Mouse (Mus musculus): ENCODE data around the gene Olfr465-ps1.

Olfr465-ps1 gene

GRCm38 (mm10) chr13:65137789-65138188 is at the start of gene Olfr465-ps1:
Gene Olfr465-ps1, plus strand, starts transcription at chr13:65138089.
- DNase-seq (ENCODE audit: low spot score) = no peak

- DNase-seq (ENCODE audit: low spot score) = no peak
These were observed 42.0 kb upstream of the Olfr465-ps1 start for GRCm38 (mm10) chr13:65095923-65096322.

- no peak for DNase-seq (ENCODE audit: low spot score)
These were observed 40.9 kb upstream of the Olfr465-ps1 start for GRCm38 (mm10) chr13:65097018-65097417.

DNA sequence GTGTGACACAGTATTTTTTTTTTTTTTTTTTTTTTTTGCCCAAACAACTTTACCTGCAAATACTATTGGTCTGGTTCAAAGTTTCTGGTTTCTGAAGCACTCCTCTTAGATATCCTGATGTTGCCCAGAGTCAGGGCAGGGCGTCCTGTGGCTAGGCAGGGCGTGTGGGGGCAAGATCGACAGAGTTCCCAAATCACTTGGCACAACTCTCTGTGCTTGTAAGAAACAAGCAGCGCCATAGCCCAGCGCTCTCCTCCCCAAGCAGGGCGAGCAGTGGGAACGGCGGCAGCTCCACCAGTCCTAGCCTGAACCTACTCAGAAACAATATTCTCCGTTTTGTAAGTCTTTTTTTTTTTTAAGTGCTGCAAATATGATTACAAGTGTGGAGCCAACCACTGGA is 37.2 kb upstream of the Olfr465-ps1 start:
- DNase-seq (ENCODE audit: low spot score) = no peak

DNA sequence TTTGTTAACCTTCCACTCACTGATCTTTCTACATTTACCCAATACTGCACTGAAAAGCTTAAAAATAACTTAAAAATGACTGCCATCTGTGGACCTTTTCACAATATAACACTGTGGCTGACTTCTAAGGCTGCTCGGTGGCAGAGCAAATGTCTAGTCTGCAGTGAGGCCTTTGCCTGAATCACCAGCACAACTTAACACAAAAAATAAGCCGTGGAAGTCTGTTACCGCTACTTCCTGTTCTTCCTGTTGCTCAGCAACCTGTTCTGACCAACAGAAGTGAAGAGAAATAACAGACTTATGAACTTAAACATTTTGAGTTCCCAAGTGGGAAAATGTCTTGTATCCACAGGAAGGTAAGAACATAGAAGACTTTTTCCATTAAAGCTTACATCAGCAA is 36.7 kb upstream of the Olfr465-ps1 start:
- DNase-seq (ENCODE audit: low spot score) = no peak

- DNase-seq (ENCODE audit: low spot score) = no peak
These were observed 25.9 kb upstream of the Olfr465-ps1 start for GRCm38 (mm10) chr13:65111961-65112360.

DNA sequence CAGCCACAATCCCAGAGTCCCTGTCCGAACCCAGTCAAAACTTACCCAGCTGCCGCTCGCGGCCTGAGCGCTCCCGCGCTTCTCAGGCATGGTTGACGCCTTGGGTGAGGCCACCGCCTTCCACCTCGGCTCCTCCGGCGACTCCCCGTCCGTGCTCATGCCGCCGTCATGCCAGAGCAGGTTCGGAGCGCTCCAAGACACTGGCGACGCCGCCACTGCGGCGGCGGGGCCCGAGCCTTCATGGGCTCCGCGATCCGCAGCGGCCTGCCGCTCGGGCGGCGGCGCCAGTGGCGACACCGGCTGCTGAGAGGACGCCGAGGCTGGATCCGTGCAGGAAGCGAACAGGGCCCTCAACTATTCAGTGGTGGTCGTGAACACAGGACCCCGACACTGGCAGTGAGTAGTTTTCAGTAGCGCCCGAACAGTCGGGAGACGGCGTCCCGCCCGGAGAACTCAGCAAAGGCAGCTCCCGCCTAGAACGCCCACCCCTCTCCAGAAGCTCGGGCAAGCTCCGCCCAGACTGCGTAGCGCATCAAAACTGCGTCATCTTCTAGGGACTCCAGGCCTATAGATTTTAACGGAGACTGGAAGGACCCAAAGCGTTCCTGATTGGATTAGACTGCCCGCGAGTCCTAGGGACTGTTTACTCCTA is 25.3 kb upstream of the Olfr465-ps1 start, which contains the start of gene Mfsd14b:
TSS of gene Mfsd14b (minus strand) at position 517 of the 652 bp plus-strand sequence.
- peak; percentile 81 for DNase-seq (ENCODE audit: low spot score)

- no peak for DNase-seq (ENCODE audit: low spot score)
These were observed 24.6 kb upstream of the Olfr465-ps1 start for GRCm38 (mm10) chr13:65113239-65113638.

DNA sequence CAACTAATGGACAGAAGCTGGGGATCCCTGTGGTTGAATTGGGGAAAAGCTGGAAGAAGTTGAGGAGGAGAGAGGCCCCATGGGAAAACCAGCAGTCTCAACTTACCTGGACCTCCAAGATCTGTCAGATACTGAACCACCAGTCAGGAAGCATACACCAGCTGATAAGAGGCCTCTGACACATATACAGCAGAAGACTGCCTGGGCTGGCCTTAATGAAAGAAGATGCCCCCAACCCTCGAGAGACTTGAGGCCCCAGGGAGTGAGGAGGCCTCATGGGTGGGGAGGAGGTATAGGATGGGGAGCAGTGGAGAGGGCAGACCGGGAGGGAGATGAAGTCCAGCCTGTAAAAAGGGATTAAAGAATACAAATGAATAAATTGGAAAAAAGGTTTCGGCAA is 16.9 kb upstream of the Olfr465-ps1 start:
- no peak for DNase-seq (ENCODE audit: low spot score)

GRCm38 (mm10) chr13:65122111-65122510 is 15.8 kb upstream of the Olfr465-ps1 start:
- no peak for DNase-seq (ENCODE audit: low spot score)

- DNase-seq (ENCODE audit: low spot score) = no peak
These were observed 10.6 kb upstream of the Olfr465-ps1 start for GRCm38 (mm10) chr13:65127063-65127847.

GRCm38 (mm10) chr13:65149940-65150339 is 12.1 kb downstream of the Olfr465-ps1 start, which contains the start of gene Olfr466:
Gene Olfr466, plus strand, starts transcription at chr13:65150240.
- no peak for DNase-seq (ENCODE audit: low spot score)

- DNase-seq (ENCODE audit: low spot score) = no peak
These were observed 36.2 kb downstream of the Olfr465-ps1 start for GRCm38 (mm10) chr13:65174102-65174501.

DNA sequence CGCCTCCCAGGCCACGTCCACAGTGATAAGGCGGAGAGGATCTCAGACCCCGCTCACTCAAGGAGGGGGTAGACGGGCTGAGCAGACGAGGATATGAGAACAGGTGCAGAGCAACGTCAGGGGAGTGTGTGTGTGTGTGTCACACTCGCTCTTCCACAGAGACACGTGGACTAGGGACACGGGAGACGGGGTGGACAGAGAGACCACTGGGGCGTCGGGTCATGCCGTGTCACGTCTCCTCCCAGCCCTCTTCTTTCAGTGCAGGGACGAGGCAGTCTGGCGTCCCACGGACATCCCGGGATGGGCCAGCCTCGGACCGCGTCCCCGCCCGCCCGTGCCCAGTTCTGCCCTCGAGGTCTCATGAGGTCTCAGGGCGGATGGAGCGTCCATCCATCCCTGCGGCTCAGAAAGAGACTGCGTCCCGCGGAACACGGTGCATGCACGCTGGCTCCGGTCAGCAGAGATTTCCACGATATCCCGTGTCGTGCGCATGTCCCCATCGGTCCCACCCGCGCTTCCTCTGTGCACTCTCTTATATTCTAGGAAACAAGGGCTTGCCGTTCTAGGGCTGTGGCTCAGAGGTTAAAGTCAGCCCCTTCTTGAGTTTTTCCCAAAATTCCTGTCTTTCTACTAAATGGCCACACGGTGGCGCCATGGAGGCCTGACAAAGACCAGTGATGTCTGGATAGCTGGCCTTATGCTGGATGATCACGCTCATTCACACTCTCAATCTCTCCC is 38.0 kb downstream of the Olfr465-ps1 start:
- DNase-seq (ENCODE audit: low spot score) = peak; percentile 3

- DNase-seq (ENCODE audit: low spot score) = no peak
These were observed 38.7 kb downstream of the Olfr465-ps1 start for GRCm38 (mm10) chr13:65176472-65177091.
